Mouse (Mus musculus) liver, embryonic 16.5 days (tissue): ENCODE data around the gene Kcne3. TPM values are rescaled to one million over a fixed set of nuclear protein-coding genes. Genes with fewer than 3 reads are reported as not detected.

Experiments
- ATAC-seq: fragments of 200-750 bp; cut with Nextera tagmentation; 2 replicates; pipeline ENCODE4 v1.8.0; 2017; ENCODE audit warnings: low read depth, mild to moderate bottlenecking, moderate number of reproducible peaks, moderate library complexity
- H3K27ac ChIP-seq: fragments of 300-500 bp; sonication (generic); 2 replicates; pipeline ENCODE4 v1.5.1; 2014; ENCODE audit warnings: mild to moderate bottlenecking, low read length
- H3K27me3 ChIP-seq: fragments of 300-500 bp; sonication (generic); 2 replicates; pipeline ENCODE4 v1.6.1; 2014; ENCODE audit warnings: low read depth, low read length, mixed read lengths; ENCODE audit not compliant: control insufficient read depth, insufficient read depth
- H3K36me3 ChIP-seq: fragments of 300-500 bp; sonication (generic); 2 replicates; pipeline ENCODE4 v1.6.1; 2014; ENCODE audit warnings: mild to moderate bottlenecking; ENCODE audit not compliant: control insufficient read depth, insufficient read depth
- H3K4me1 ChIP-seq: fragments of 300-500 bp; sonication (generic); 2 replicates; pipeline ENCODE4 v1.6.1; 2014; ENCODE audit warnings: low read depth, low read length, mixed read lengths; ENCODE audit not compliant: control insufficient read depth
- H3K4me2 ChIP-seq: fragments of 300-500 bp; sonication (generic); 2 replicates; pipeline ENCODE4 v1.6.1; 2014; ENCODE audit warnings: low read depth, low read length, mixed read lengths
- H3K4me3 ChIP-seq: fragments of 300-500 bp; sonication (generic); 2 replicates; pipeline ENCODE4 v1.5.1; 2014; ENCODE audit warnings: low read depth, mild to moderate bottlenecking, low read length
- H3K9ac ChIP-seq: fragments of 300-500 bp; sonication (generic); 2 replicates; pipeline ENCODE4 v1.6.1; 2014; ENCODE audit warnings: low read depth, low read length
- H3K9me3 ChIP-seq: fragments of 300-500 bp; sonication (generic); replicated peaks from 2 replicates; pipeline ENCODE4 v1.6.1; 2016; ENCODE audit warnings: low read length; ENCODE audit not compliant: control insufficient read depth
- WGBS: fragments of 180-500 bp; shearing (Covaris S2); extraction: QIAGEN DNeasy Blood & Tissue Kit; methylation state at CpG from one replicate; pipeline ENCODE4 v1.1.7; 2014; ENCODE audit not compliant: insufficient replicate concordance; 5-methylcytosine and 5-hydroxymethylcytosine counted together
- polyA plus RNA-seq: library from polyadenylated mRNA; unstranded; fragments of >200 nt; fragmentation: Nextera tagmentation; extraction: Ambion mirVana; gene quantifications from 2 replicates; pipeline ENCODE4 v1.2.1, GENCODE M21; 2015

Kcne3 gene
- polyA plus RNA-seq, 1 experiment from 2014 or later = 1.1 TPM

- H3K4me3 ChIP-seq = peak overlapping the region; percentile 46
- no peak overlapping the region; the same call in 1 of the 2 replicates for H3K9ac ChIP-seq
- peaks cover 22% of the 10 kb centered on the region for H3K4me1 ChIP-seq
- H3K9me3 ChIP-seq = no peaks in the 10 kb centered on the region
- no peak overlapping the region for H3K27ac ChIP-seq
- H3K27me3 ChIP-seq = peaks cover 31% of the 10 kb centered on the region
- WGBS = 3% methylated on average over 15 of the region's 15 CpGs
- ATAC-seq = 0 out of 2 replicates have a peak, but pooled peaks have one; percentile 28
- no peaks in the 10 kb centered on the region for H3K36me3 ChIP-seq
- peak overlapping the region; percentile 67 for H3K4me2 ChIP-seq
Measured at GRCm38 (mm10) chr7:100178891-100179233, 2.6 kb downstream of the Kcne3 start.

- WGBS = 14% methylated on average over 7 of the region's 7 CpGs
- no peak overlapping the region for H3K9ac ChIP-seq
- H3K9me3 ChIP-seq = no peaks in the 10 kb centered on the region
- no peaks in the 10 kb centered on the region for H3K36me3 ChIP-seq
- peak; percentile 72 for ATAC-seq
- H3K27me3 ChIP-seq = peaks cover 31% of the 10 kb centered on the region
- H3K4me2 ChIP-seq = peak overlapping the region; percentile 67
- peaks cover 22% of the 10 kb centered on the region for H3K4me1 ChIP-seq
- H3K4me3 ChIP-seq = peak overlapping the region; percentile 46; the same call in 1 of the 2 replicates
- peak overlapping the region; percentile 35; the same call in 1 of the 2 replicates for H3K27ac ChIP-seq
Measured at GRCm38 (mm10) chr7:100179394-100179793, 3.1 kb downstream of the Kcne3 start.

GRCm38 (mm10) chr7:100179836-100180407, 3.6 kb downstream of the Kcne3 start:
- ATAC-seq = no peak
- Histone ChIP-seq H3K9me3 (no peaks in the 10 kb centered on the region), H3K4me3 (no peak overlapping the region), H3K36me3 (no peaks in the 10 kb centered on the region), H3K4me2 (peak overlapping the region; percentile 28), H3K4me1 (peaks cover 22% of the 10 kb centered on the region), H3K27me3 (peaks cover 31% of the 10 kb centered on the region), H3K27ac (peak overlapping the region; percentile 35; the same call in 1 of the 2 replicates), H3K9ac (no peak overlapping the region)
- 25% methylated on average over 7 of the region's 7 CpGs for WGBS

DNA sequence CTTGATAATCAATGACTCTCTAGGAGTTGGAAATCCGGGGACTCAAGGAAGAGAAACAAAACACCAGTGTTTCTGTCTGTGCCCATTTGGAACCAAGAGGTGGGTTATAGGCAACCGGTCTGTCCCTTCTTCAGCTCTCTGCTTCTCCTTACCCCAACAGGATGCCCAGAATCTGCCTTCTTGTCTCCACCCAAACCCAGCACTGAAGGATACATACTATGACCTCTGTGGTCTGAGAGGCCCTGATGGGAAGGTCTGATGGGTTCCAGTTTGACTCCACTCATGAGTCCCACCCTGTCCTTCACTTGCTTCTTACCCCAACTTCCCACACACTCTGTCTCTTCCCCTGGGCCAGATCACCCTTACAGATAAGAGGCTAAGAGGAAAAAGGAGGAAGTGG, 4.9 kb downstream of the Kcne3 start:
- no peaks in the 10 kb centered on the region for H3K36me3 ChIP-seq
- ATAC-seq = no peak
- peaks cover 31% of the 10 kb centered on the region for H3K27me3 ChIP-seq
- peaks cover 22% of the 10 kb centered on the region for H3K4me1 ChIP-seq
- no peaks in the 10 kb centered on the region for H3K9me3 ChIP-seq
- H3K27ac ChIP-seq = no peak overlapping the region
- WGBS = 77% methylated on average over 2 of the region's 2 CpGs
- H3K9ac ChIP-seq = no peak overlapping the region
- H3K4me2 ChIP-seq = no peak overlapping the region
- no peak overlapping the region for H3K4me3 ChIP-seq

- Histone ChIP-seq H3K9ac (no peak overlapping the region), H3K27me3 (peaks cover 31% of the 10 kb centered on the region), H3K4me2 (no peak overlapping the region), H3K4me1 (peaks cover 22% of the 10 kb centered on the region), H3K4me3 (no peak overlapping the region), H3K36me3 (no peaks in the 10 kb centered on the region), H3K9me3 (no peaks in the 10 kb centered on the region), H3K27ac (no peak overlapping the region)
- 57% methylated on average over 3 of the region's 3 CpGs for WGBS
- no peak for ATAC-seq
Measured at GRCm38 (mm10) chr7:100181614-100182013, 5.3 kb downstream of the Kcne3 start.

DNA sequence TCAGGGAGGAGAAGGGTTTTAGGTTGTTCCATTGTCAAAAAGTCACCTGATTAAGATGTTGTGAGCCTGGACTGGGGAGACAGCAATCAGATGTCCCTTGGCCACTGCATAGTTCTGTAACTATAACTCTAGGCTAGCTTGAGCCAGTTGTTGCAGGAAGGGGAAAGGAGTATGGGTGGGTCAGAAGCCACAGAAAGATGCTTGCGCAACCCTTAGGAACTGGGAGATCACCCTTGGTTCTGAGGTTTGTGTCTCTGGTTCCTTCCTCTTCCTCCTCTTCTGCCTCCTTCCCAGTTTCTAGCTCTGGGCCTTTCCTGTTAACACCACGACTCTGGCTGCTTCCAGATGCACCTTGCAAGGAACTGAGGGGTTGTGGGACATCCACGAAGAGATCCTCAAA, 6.1 kb downstream of the Kcne3 start:
- WGBS = 34% methylated on average over 3 of the region's 3 CpGs
- H3K27me3 ChIP-seq = peaks cover 27% of the 10 kb centered on the region
- H3K27ac ChIP-seq = no peak overlapping the region
- peaks cover 22% of the 10 kb centered on the region for H3K4me1 ChIP-seq
- H3K4me2 ChIP-seq = no peak overlapping the region
- ATAC-seq = no peak
- no peak overlapping the region for H3K9ac ChIP-seq
- no peaks in the 10 kb centered on the region for H3K9me3 ChIP-seq
- H3K4me3 ChIP-seq = no peak overlapping the region
- H3K36me3 ChIP-seq = no peaks in the 10 kb centered on the region

- no peaks in the 10 kb centered on the region for H3K4me1 ChIP-seq
Measured at GRCm38 (mm10) chr7:100187601-100188000, 11.3 kb downstream of the Kcne3 start.

GRCm38 (mm10) chr7:100190167-100190566, 13.9 kb downstream of the Kcne3 start:
- no peaks in the 10 kb centered on the region for H3K27me3 ChIP-seq
- no peaks in the 10 kb centered on the region for H3K9me3 ChIP-seq
- no peak overlapping the region for H3K4me2 ChIP-seq
- no peak for ATAC-seq
- H3K27ac ChIP-seq = no peak overlapping the region
- H3K4me1 ChIP-seq = no peaks in the 10 kb centered on the region
- no peaks in the 10 kb centered on the region for H3K36me3 ChIP-seq
- WGBS = 49% methylated on average over 4 of the region's 4 CpGs
- no peak overlapping the region for H3K4me3 ChIP-seq
- no peak overlapping the region for H3K9ac ChIP-seq

More at GRCm38 (mm10) chr7:100187601-100188000, 11.3 kb downstream of the Kcne3 start:
- Histone ChIP-seq H3K4me3 (no peak overlapping the region), H3K27me3 (no peaks in the 10 kb centered on the region), H3K9ac (no peak overlapping the region), H3K36me3 (no peaks in the 10 kb centered on the region), H3K9me3 (no peaks in the 10 kb centered on the region), H3K27ac (no peak overlapping the region), H3K4me2 (no peak overlapping the region)
- WGBS = 15% methylated on average over 7 of the region's 7 CpGs
- ATAC-seq = no peak

- Histone ChIP-seq H3K9ac (no peak overlapping the region), H3K4me3 (no peak overlapping the region), H3K27ac (no peak overlapping the region), H3K4me1 (no peaks in the 10 kb centered on the region), H3K36me3 (no peaks in the 10 kb centered on the region), H3K4me2 (no peak overlapping the region), H3K27me3 (no peaks in the 10 kb centered on the region), H3K9me3 (no peaks in the 10 kb centered on the region)
- ATAC-seq = no peak
- WGBS = 1% methylated on average over 4 of the region's 4 CpGs
Measured at GRCm38 (mm10) chr7:100190778-100191177, 14.5 kb downstream of the Kcne3 start.
